Mouse (Mus musculus) spleen, embryonic (tissue): ENCODE measurements around the gene Lgr4.

Experiments
- CTCF ChIA-PET: fragments of 350-600 bp; sonication (Branson Sonifier 250); formaldehyde crosslinking; loops from one replicate; lab custom pipeline; 2022; lab: Charles Lee

Lgr4 gene

DNA sequence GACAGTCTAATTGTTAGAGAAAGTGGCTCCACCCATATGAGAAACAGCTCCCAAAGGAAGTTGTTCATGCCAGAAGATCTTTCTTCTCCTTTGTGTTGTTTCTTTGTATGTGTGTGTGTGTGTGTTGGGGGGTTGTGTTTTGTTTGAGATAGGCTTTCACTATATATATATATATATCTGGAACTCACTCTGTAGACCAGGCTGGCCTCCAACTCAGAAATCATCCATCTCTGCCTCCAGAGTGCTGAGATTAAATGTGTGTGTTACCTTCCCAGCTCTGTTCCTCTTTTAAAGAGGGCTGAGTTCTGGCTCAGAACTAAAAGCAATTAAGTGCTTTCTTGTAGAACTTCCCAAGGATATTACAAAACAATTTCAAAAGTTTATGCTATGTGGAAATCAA lies 92.0 kb downstream of the Lgr4 start:
- CTCF ChIA-PET = no interaction called here

- CTCF ChIA-PET = no interaction called here
Measured at GRCm38 (mm10) chr2:110012184-110012725, 94.8 kb downstream of the Lgr4 start.

DNA sequence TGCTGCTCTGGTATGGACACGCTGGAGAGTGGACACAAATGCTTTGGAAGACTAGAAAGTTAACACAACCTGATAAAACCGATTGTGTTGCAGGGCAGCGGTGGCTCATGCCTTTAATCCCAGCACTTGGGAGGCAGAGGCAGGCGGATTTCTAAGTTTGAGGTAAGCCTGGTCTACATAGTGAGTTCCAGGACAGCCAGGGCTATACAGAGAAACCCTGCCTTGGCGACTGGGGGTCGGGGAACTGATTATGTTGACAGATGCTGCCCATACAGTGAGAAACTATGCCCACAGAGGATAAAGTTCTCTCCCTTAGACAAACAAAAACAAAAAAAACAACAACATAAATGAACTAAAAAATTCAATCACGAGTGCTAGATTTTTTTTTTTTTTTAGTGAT lies 99.6 kb downstream of the Lgr4 start:
- CTCF ChIA-PET = no interaction called here

GRCm38 (mm10) chr2:110017616-110018505 lies 100.4 kb downstream of the Lgr4 start, which contains the start of gene Ccdc34:
TSS of gene Ccdc34 (plus strand) at chr2:110017817.
- CTCF ChIA-PET = no interaction called here

DNA sequence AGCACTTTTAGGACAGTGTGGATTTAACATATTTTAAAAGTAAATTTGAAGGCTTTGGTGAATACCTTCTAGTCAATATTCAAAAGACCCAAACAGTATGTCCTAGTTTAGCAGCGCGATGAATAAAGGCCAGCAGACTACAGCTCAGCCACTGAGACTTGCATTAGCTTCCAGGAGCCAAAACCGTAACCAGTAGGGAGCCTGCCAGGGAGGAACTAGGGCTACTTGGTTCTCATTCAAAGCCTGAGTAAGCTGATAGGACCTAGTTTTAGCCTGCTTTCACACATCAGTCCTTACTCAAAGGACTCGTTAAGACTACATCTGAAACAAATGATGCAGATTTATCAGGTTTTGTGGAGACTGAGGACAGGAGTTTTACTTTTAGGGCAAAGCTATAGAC lies 102.2 kb downstream of the Lgr4 start:
- CTCF ChIA-PET = no interaction called here

DNA sequence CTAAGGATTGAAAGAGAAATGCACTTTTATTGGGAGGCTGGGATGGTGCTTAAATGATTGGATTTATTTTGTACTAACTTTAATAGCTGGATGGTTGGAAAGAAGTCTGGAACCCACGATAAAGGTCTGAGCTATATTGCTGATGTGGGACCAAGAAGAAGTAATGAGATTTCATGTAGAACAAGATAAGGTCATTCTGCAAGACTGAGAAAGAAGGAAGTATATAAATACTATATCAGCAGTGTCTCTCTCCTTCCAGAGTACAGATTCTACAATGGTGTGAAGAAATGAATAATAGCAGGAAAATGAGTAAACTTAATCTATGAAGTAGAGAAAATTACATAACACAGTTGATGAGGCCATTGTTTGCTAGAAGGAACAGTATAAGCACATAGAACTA lies 103.0 kb downstream of the Lgr4 start:
- CTCF ChIA-PET = no interaction called here

- CTCF ChIA-PET = no interaction called here
Measured at GRCm38 (mm10) chr2:110036265-110036664, 118.8 kb downstream of the Lgr4 start.

GRCm38 (mm10) chr2:110036665-110037064 lies 119.2 kb downstream of the Lgr4 start:
- CTCF ChIA-PET = no interaction called here

- CTCF ChIA-PET = no interaction called here
Measured at GRCm38 (mm10) chr2:110037221-110037620, 119.8 kb downstream of the Lgr4 start.

GRCm38 (mm10) chr2:110038341-110038740 lies 120.9 kb downstream of the Lgr4 start:
- CTCF ChIA-PET = no interaction called here

DNA sequence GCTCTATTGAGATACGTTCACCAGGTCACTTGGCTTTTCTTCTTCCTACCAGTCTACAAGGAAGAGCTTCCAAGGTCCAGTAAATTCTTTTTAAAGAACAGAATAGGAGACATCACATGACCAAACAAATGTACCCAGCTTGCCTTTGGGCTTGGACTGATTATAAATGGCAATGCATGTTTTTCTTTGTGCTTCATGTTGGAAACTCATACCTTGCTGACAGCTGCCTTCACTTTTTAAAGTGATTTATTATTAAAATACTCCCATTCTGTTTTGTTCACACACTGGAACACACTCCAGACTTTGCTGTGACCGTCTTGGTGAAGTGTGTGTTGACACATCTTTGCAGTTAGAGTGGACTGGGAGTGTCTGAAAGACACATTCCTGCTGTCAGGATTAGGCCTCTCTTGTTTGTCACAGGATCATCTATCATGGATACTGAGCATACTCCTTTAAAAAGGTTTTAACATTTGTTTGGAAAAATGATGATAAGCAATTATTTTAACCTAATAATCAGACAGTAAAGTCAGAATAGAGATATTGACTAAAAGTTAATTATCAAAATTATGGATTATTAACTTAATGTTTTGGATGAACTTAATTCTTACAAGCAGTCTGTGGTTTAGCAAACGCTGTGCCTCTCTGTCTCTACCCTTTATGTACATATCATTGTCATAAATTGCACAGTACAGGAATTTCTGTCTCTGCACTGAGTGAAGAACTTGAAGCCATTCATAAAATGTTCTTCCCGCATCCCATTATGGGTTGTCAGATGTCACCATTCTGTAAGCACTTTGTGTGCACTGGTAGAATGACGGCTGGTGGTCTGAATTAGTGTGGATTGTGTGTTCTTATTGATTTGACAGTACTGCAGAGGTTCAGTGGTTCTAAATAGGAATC lies 125.7 kb downstream of the Lgr4 start:
- CTCF ChIA-PET = no interaction called here

DNA sequence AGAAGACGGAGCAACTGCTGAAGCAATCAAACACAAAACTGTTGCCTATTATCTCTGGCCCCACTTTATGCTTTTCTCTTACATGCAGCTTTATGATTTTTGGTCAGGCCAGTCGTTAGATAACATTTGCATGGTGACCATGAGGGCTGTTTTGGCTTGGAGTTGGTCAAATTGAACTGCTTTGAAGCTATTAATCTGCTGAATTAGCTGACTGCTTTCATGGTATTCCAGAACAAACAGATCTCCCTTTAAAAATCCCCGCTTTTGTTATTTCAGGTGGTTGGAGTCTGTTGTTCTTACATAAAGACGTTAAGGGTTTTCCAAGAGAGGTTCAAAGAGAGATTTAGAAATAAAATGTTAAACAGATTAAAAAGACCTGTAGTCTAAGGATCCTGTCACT lies 141.0 kb downstream of the Lgr4 start:
- CTCF ChIA-PET = no interaction called here

DNA sequence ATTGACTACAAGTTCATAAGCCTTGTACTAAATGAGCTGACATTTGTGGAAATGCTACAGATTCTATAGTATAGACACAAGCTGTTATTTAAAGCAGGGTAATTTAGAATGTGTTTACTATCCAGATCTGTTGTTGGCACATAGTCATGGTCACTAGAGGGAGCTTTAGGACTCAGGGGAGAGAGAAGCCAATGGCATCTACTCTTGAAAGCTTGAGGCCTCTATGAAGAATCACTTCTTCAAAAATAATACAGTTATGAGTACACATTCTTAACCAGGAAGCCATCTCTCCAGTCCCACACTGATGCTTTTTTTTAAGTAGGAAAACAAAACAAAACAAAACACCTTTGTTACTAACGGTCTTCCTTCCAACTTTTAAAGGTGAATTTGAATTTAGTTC lies 145.7 kb downstream of the Lgr4 start:
- CTCF ChIA-PET = no interaction called here
